7 mouse cellular contexts compared by ENCODE assay signal in the genomic region with DNA sequence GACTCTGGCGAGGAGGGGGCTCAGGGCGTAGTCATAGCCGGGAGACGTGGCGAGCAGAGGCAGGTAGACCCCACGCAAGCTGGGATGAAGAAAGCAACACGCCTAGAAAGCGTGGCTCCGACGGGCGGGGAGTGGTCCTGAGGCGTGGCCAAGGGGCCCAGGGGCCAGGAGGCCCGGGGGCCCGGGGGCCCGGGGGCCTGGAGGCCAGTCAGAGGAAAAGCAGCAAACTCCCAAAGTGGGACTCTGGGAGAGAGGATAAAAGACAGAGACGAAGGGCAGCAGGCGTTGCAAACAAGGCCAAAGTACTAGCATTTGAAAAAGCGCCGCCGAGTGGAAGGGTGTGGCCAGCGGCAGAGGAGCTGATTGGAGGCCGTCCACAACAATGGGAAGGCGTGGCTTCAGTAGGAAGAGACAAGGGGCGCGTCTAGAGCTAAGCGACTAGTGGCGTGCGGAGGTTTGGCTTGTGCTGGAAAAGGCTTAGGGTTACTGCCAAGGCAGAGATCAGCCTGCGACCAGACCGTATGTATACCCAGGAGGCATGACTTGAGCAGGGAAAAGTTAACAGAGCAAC. TPM values are rescaled to one million over a fixed set of nuclear protein-coding genes. Genes with fewer than 3 reads are reported as not detected.
DNase-seq lines count a peak whose midpoint lies in the region; ATAC-seq and TF ChIP-seq lines count a peak whose summit lies in the region.

No protein-coding gene starts in this region.

- TF ChIP-seq CTCF in gastrocnemius, adult 2 months (IDR thresholded peaks at IDR 0.05) = no peak

- H3K36me3 ChIP-seq in hindbrain, embryonic 16.5 days (ENCODE audit: control insufficient read depth, insufficient read depth, low read length) = peaks cover 9% of the 10 kb centered on the region

- no peaks in the 10 kb centered on the region for H3K27me3 ChIP-seq in hindbrain, embryonic 16.5 days (replicated peaks; ENCODE audit: control insufficient read depth, insufficient read depth, low read length)

- H3K27ac ChIP-seq in gastrocnemius, adult 2 months = peak overlapping the region; percentile 94
- H3K27ac ChIP-seq in hindbrain, embryonic 16.5 days (ENCODE audit: low read depth, low read length) = peak overlapping the region; percentile 89

- H3K4me3 ChIP-seq in gastrocnemius, adult 2 months = peak overlapping the region; percentile 90
- peak overlapping the region; percentile 90 for H3K4me3 ChIP-seq in hindbrain, embryonic 16.5 days (ENCODE audit: low read length)

- WGBS in hindbrain, embryonic 16.5 days = under 1% methylated on average over 30 of the region's 30 CpGs

- intact Hi-C loops in gastrocnemius, adult 2 months (cut with DNase I) = loop anchor here (2.0 to 10.0 kb wide), 4 partner anchors 36 to 258 kb away; a partner anchor contains a TSS
- intact Hi-C loops in left cerebral cortex, postnatal 25 days (cut with DNase I) = loop anchor here (10.0 kb wide), 1 partner anchor 148 kb away; a partner anchor contains a TSS

- DNase-seq in cerebellum, postnatal 4 days (ENCODE audit: low spot score in 2 of 2) = peak; percentile 48 to 72
- DNase-seq in gastrocnemius, adult 2 months = peak; percentile 79
- peak; percentile 62 to 75 for DNase-seq in left cerebral cortex, postnatal 25 days (ENCODE audit: low spot score in 2 of 2)
- peak; percentile 90 for DNase-seq in mesoderm, embryonic 11.5 days (ENCODE audit: low read depth, low spot score)
- peak; percentile 65 for DNase-seq in spleen, adult 12 weeks (ENCODE audit: low spot score)

- no peaks in the 10 kb centered on the region for H3K9me3 ChIP-seq in hindbrain, embryonic 16.5 days (ENCODE audit: control insufficient read depth, low read length)

- H3K4me2 ChIP-seq in hindbrain, embryonic 16.5 days (ENCODE audit: low read length) = peak overlapping the region; percentile 99

- H3K9ac ChIP-seq in hindbrain, embryonic 16.5 days (ENCODE audit: low read depth, low read length) = peak overlapping the region; percentile 76

- H3K4me1 ChIP-seq in hindbrain, embryonic 16.5 days (ENCODE audit: control insufficient read depth, insufficient read depth, low read depth, low read length) = peaks cover 30% of the 10 kb centered on the region

- peak; percentile 84 for ATAC-seq in activated CD4-positive, CD25-positive, alpha-beta regulatory T cell, adult 4 months
- ATAC-seq in hindbrain, embryonic 16.5 days = peak; percentile 68

RNA-seq across cellular contexts. Expression of a gene that starts 0.3 kb away (rescaled TPM):
- 100 to 1,000 TPM; 339 to 401 TPM for polyA plus RNA-seq in activated CD4-positive, CD25-positive, alpha-beta regulatory T cell, adult 4 months (2017; shearing (Covaris generic))
- 100 to 1,000 TPM; 188 to 210 TPM for total RNA-seq in gastrocnemius, adult 2 months (2021)
- 428 and 459 TPM in 2 replicates for polyA plus RNA-seq in hindbrain, embryonic 16.5 days (2015; fragmentation: Nextera tagmentation; extraction: Ambion mirVana)
- total RNA-seq in left cerebral cortex, postnatal 25 days (2021) = 100 to 1,000 TPM; 320 to 340 TPM

RNA-seq across cellular contexts. Expression of a gene that starts 1.6 kb away (rescaled TPM):
- 10 to 100 TPM; 26.1 to 30.9 TPM for polyA plus RNA-seq in activated CD4-positive, CD25-positive, alpha-beta regulatory T cell, adult 4 months (2017; shearing (Covaris generic))
- 1 to 10 TPM; 4.7 to 5.3 TPM for total RNA-seq in gastrocnemius, adult 2 months (2021)
- polyA plus RNA-seq in hindbrain, embryonic 16.5 days (2015; fragmentation: Nextera tagmentation; extraction: Ambion mirVana) = 14.6 and 15.6 TPM in 2 replicates
- 10 to 100 TPM; 18.4 to 19.0 TPM for total RNA-seq in left cerebral cortex, postnatal 25 days (2021)

RNA-seq across cellular contexts. Expression of a gene that starts 8.9 kb away (rescaled TPM):
- 10 to 100 TPM; 22.6 to 27.2 TPM for polyA plus RNA-seq in activated CD4-positive, CD25-positive, alpha-beta regulatory T cell, adult 4 months (2017; shearing (Covaris generic))
- total RNA-seq in gastrocnemius, adult 2 months (2021) = 10 to 100 TPM; 13.0 to 15.0 TPM
- 70.6 and 76.1 TPM in 2 replicates for polyA plus RNA-seq in hindbrain, embryonic 16.5 days (2015; fragmentation: Nextera tagmentation; extraction: Ambion mirVana)
- 10 to 100 TPM; 42.8 to 47.4 TPM for total RNA-seq in left cerebral cortex, postnatal 25 days (2021)

Comparison
In these comparisons a context has a peak if more than half of its experiments do, and no peak if none do; other contexts are left out.
1. Peak in every context shown above with its lines: DNase-seq, ATAC-seq, H3K4me3 ChIP-seq and H3K27ac ChIP-seq.